Mouse (Mus musculus): Measurements from ENCODE around the gene Tmem60.

The Tmem60 gene

DNA sequence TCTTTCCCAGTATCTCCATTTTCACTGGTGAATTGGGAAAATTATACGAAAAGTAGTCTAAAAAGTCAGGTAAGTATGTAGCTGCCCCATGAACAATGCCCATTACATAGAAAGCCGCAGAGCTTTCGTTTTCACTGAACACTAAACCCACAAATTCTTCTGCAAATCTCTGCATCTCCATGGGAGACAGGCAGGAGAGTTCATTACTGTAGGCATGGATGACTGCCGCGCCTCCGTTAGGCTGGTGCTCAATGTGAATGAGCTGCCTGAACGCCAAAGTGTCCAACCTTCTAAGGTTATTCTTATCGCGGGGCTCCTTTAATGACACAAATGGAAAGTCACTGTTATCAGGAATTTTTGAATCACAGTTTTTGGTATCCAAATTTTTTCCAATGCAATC is 37.6 kb downstream of the Tmem60 start:
- Histone ChIP-seq H3K9me3 (ENCODE audit: low read length) (no peaks in the 10 kb centered on the region), H3K36me3 (ENCODE audit: insufficient read depth, low read length) (peaks cover 37% of the 10 kb centered on the region), H3K27me3 (ENCODE audit: insufficient read depth, low read length) (no peaks in the 10 kb centered on the region), H3K4me3 (replicated peaks; ENCODE audit: low read length) (no peak overlapping the region), H3K4me1 (replicated peaks; ENCODE audit: low read depth, low read length) (peaks cover 16% of the 10 kb centered on the region)
- TF ChIP-seq CTCF (conservative IDR thresholded peaks at IDR 0.05; ENCODE audit: low read length), result no peak
- TF ChIP-seq POU5F1 (IDR thresholded peaks at IDR 0.05; ENCODE audit: borderline replicate concordance, low read length), result no peak
- no peak for TF ChIP-seq NANOG (IDR thresholded peaks at IDR 0.05; ENCODE audit: borderline replicate concordance, low read length)

GRCm38 (mm10) chr5:20924608-20925007 is 42.6 kb downstream of the Tmem60 start:
- Histone ChIP-seq H3K9me3 (ENCODE audit: low read length) (no peaks in the 10 kb centered on the region), H3K27me3 (ENCODE audit: insufficient read depth, low read length) (no peaks in the 10 kb centered on the region), H3K4me3 (replicated peaks; ENCODE audit: low read length) (no peak overlapping the region), H3K36me3 (ENCODE audit: insufficient read depth, low read length) (peaks cover 30% of the 10 kb centered on the region), H3K4me1 (replicated peaks; ENCODE audit: low read depth, low read length) (peaks cover 28% of the 10 kb centered on the region)
- TF ChIP-seq NANOG (IDR thresholded peaks at IDR 0.05; ENCODE audit: borderline replicate concordance, low read length), result no peak
- no peak for TF ChIP-seq POU5F1 (IDR thresholded peaks at IDR 0.05; ENCODE audit: borderline replicate concordance, low read length)

GRCm38 (mm10) chr5:20925451-20925850 is 43.5 kb downstream of the Tmem60 start:
- Histone ChIP-seq H3K36me3 (ENCODE audit: insufficient read depth, low read length) (peaks cover 27% of the 10 kb centered on the region), H3K4me1 (replicated peaks; ENCODE audit: low read depth, low read length) (peaks cover 34% of the 10 kb centered on the region), H3K27me3 (ENCODE audit: insufficient read depth, low read length) (no peaks in the 10 kb centered on the region), H3K9me3 (ENCODE audit: low read length) (no peaks in the 10 kb centered on the region), H3K4me3 (replicated peaks; ENCODE audit: low read length) (no peak overlapping the region)
- TF ChIP-seq POU5F1 (IDR thresholded peaks at IDR 0.05; ENCODE audit: borderline replicate concordance, low read length) (no peak), NANOG (IDR thresholded peaks at IDR 0.05; ENCODE audit: borderline replicate concordance, low read length) (no peak), CTCF (conservative IDR thresholded peaks at IDR 0.05; ENCODE audit: low read length) (no peak)

DNA sequence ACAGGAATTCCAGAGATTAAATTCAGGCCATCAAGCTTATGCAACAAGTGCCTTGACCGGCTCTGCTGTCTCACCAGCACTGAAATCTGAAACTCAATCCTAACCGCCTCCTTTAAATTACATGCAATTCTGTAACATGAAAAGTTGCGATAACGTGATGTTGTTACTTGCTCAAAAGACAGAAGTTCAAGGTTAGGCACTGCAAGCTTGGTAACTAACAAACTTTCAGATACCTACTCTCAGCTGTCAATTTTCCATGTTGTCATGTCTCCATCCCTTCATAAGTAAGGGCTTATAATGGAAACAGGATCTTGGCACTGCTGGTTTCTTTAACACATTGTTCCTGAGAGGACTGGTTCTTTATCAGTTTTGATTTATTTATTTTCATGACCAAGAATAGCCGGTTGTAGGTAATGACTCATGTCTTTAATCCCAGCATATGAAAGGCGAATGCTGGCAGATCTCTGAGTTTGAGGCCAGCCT is 47.7 kb downstream of the Tmem60 start:
- no peak for TF ChIP-seq NANOG (IDR thresholded peaks at IDR 0.05; ENCODE audit: borderline replicate concordance, low read length)
- H3K9me3 ChIP-seq (ENCODE audit: low read length), result no peaks in the 10 kb centered on the region
- H3K36me3 ChIP-seq (ENCODE audit: insufficient read depth, low read length), result peaks cover 6% of the 10 kb centered on the region; the same call in 1 of the 2 replicates

GRCm38 (mm10) chr5:20930430-20930829 is 48.4 kb downstream of the Tmem60 start:
- TF ChIP-seq POU5F1 (IDR thresholded peaks at IDR 0.05; ENCODE audit: borderline replicate concordance, low read length) (no peak), NANOG (IDR thresholded peaks at IDR 0.05; ENCODE audit: borderline replicate concordance, low read length) (no peak), CTCF (conservative IDR thresholded peaks at IDR 0.05; ENCODE audit: low read length) (no peak)
- no peaks in the 10 kb centered on the region for H3K9me3 ChIP-seq (ENCODE audit: low read length)
- H3K27me3 ChIP-seq (ENCODE audit: insufficient read depth, low read length), result no peaks in the 10 kb centered on the region
- H3K4me3 ChIP-seq (replicated peaks; ENCODE audit: low read length), result no peak overlapping the region
- H3K36me3 ChIP-seq (ENCODE audit: insufficient read depth, low read length), result peaks cover 6% of the 10 kb centered on the region; the same call in 1 of the 2 replicates
- H3K4me1 ChIP-seq (replicated peaks; ENCODE audit: low read depth, low read length), result peaks cover 64% of the 10 kb centered on the region

More for the DNA sequence above, 47.7 kb downstream of the Tmem60 start:
- Histone ChIP-seq H3K27me3 (ENCODE audit: insufficient read depth, low read length) (no peaks in the 10 kb centered on the region), H3K4me1 (replicated peaks; ENCODE audit: low read depth, low read length) (peaks cover 63% of the 10 kb centered on the region), H3K4me3 (replicated peaks; ENCODE audit: low read length) (no peak overlapping the region)

GRCm38 (mm10) chr5:20931300-20931699 is 49.3 kb downstream of the Tmem60 start:
- Histone ChIP-seq H3K4me1 (replicated peaks; ENCODE audit: low read depth, low read length) (peaks cover 73% of the 10 kb centered on the region), H3K9me3 (ENCODE audit: low read length) (no peaks in the 10 kb centered on the region), H3K36me3 (ENCODE audit: insufficient read depth, low read length) (peaks cover 9% of the 10 kb centered on the region; the same call in 1 of the 2 replicates), H3K4me3 (replicated peaks; ENCODE audit: low read length) (no peak overlapping the region), H3K27me3 (ENCODE audit: insufficient read depth, low read length) (no peaks in the 10 kb centered on the region)
- TF ChIP-seq CTCF (conservative IDR thresholded peaks at IDR 0.05; ENCODE audit: low read length) (no peak), POU5F1 (IDR thresholded peaks at IDR 0.05; ENCODE audit: borderline replicate concordance, low read length) (no peak), NANOG (IDR thresholded peaks at IDR 0.05; ENCODE audit: borderline replicate concordance, low read length) (no peak)

GRCm38 (mm10) chr5:20932585-20932984 is 50.6 kb downstream of the Tmem60 start:
- peaks cover 6% of the 10 kb centered on the region; the same call in 1 of the 2 replicates for H3K36me3 ChIP-seq (ENCODE audit: insufficient read depth, low read length)
- H3K9me3 ChIP-seq (ENCODE audit: low read length), result no peaks in the 10 kb centered on the region
- H3K27me3 ChIP-seq (ENCODE audit: insufficient read depth, low read length), result no peaks in the 10 kb centered on the region
- H3K4me3 ChIP-seq (replicated peaks; ENCODE audit: low read length), result no peak overlapping the region
- peaks cover 83% of the 10 kb centered on the region for H3K4me1 ChIP-seq (replicated peaks; ENCODE audit: low read depth, low read length)
- TF ChIP-seq POU5F1 (IDR thresholded peaks at IDR 0.05; ENCODE audit: borderline replicate concordance, low read length) (no peak), CTCF (conservative IDR thresholded peaks at IDR 0.05; ENCODE audit: low read length) (no peak), NANOG (IDR thresholded peaks at IDR 0.05; ENCODE audit: borderline replicate concordance, low read length) (no peak)

GRCm38 (mm10) chr5:20935934-20936333 is 53.9 kb downstream of the Tmem60 start:
- TF ChIP-seq CTCF (conservative IDR thresholded peaks at IDR 0.05; ENCODE audit: low read length), result no peak
- TF ChIP-seq POU5F1 (IDR thresholded peaks at IDR 0.05; ENCODE audit: borderline replicate concordance, low read length), result no peak
- no peak for TF ChIP-seq NANOG (IDR thresholded peaks at IDR 0.05; ENCODE audit: borderline replicate concordance, low read length)
- Histone ChIP-seq H3K27me3 (ENCODE audit: insufficient read depth, low read length) (no peaks in the 10 kb centered on the region), H3K4me3 (replicated peaks; ENCODE audit: low read length) (no peak overlapping the region)

More at GRCm38 (mm10) chr5:20935934-20936333, 53.9 kb downstream of the Tmem60 start:
- no peaks in the 10 kb centered on the region for H3K9me3 ChIP-seq (ENCODE audit: low read length)
- H3K4me1 ChIP-seq (replicated peaks; ENCODE audit: low read depth, low read length), result peaks cover 83% of the 10 kb centered on the region
- H3K36me3 ChIP-seq (ENCODE audit: insufficient read depth, low read length), result peaks cover 25% of the 10 kb centered on the region
